Mouse (Mus musculus): ENCODE measurements around the gene Tcf7l1. TPM values are rescaled to one million over a fixed set of nuclear protein-coding genes. Genes with fewer than 3 reads are reported as not detected.

The Tcf7l1 gene
- polyA plus RNA-seq, 1 experiment from 2014 or later: 14.6 TPM

GRCm38 (mm10) chr6:72593011-72593803 is 195.8 kb downstream of the Tcf7l1 start:
- ATAC-seq (replicated peaks; ENCODE audit: low FRiP score): no peak
- no peaks in the 10 kb centered on the region for H3K36me3 ChIP-seq (ENCODE audit: control insufficient read depth, insufficient read depth, low read length)
- no peaks in the 10 kb centered on the region for H3K27me3 ChIP-seq (replicated peaks; ENCODE audit: control insufficient read depth, insufficient read depth, low read length)
- DNase-seq (ENCODE audit: low spot score): no peak
- H3K4me2 ChIP-seq: no peak overlapping the region
- peaks cover 4% of the 10 kb centered on the region; the same call in 1 of the 2 replicates for H3K4me1 ChIP-seq (replicated peaks; ENCODE audit: control insufficient read depth, insufficient read depth, low read length)
- no peaks in the 10 kb centered on the region for H3K9me3 ChIP-seq (ENCODE audit: control insufficient read depth, low read length)
- 73% methylated on average over 6 of the region's 6 CpGs for WGBS
- no peak overlapping the region for H3K27ac ChIP-seq (ENCODE audit: low read depth, low read length)
- H3K4me3 ChIP-seq (ENCODE audit: low read depth, low read length): no peak overlapping the region
- no peak overlapping the region for H3K9ac ChIP-seq (ENCODE audit: low read depth, low read length)

GRCm38 (mm10) chr6:72590111-72590510 is 198.9 kb downstream of the Tcf7l1 start:
- ATAC-seq (replicated peaks; ENCODE audit: low FRiP score): no peak
- Histone ChIP-seq H3K4me2 (no peak overlapping the region), H3K27ac (ENCODE audit: low read depth, low read length) (no peak overlapping the region), H3K36me3 (ENCODE audit: control insufficient read depth, insufficient read depth, low read length) (no peaks in the 10 kb centered on the region), H3K9ac (ENCODE audit: low read depth, low read length) (no peak overlapping the region), H3K27me3 (replicated peaks; ENCODE audit: control insufficient read depth, insufficient read depth, low read length) (no peaks in the 10 kb centered on the region), H3K4me1 (replicated peaks; ENCODE audit: control insufficient read depth, insufficient read depth, low read length) (no peaks in the 10 kb centered on the region), H3K9me3 (ENCODE audit: control insufficient read depth, low read length) (no peaks in the 10 kb centered on the region), H3K4me3 (ENCODE audit: low read depth, low read length) (no peak overlapping the region)
- no peak for DNase-seq (ENCODE audit: low spot score)

GRCm38 (mm10) chr6:72588307-72588706 is 200.7 kb downstream of the Tcf7l1 start:
- H3K27me3 ChIP-seq (replicated peaks; ENCODE audit: control insufficient read depth, insufficient read depth, low read length): no peaks in the 10 kb centered on the region
- H3K36me3 ChIP-seq (ENCODE audit: control insufficient read depth, insufficient read depth, low read length): 0 out of 2 replicates have a peak, but pooled peaks cover 2% of the 10 kb centered on the region
- DNase-seq (ENCODE audit: low spot score) (no peak), ATAC-seq (replicated peaks; ENCODE audit: low FRiP score) (no peak)
- no peak overlapping the region for H3K4me3 ChIP-seq (ENCODE audit: low read depth, low read length)
- no peak overlapping the region for H3K9ac ChIP-seq (ENCODE audit: low read depth, low read length)
- no peaks in the 10 kb centered on the region for H3K9me3 ChIP-seq (ENCODE audit: control insufficient read depth, low read length)
- H3K4me1 ChIP-seq (replicated peaks; ENCODE audit: control insufficient read depth, insufficient read depth, low read length): no peaks in the 10 kb centered on the region
- no peak overlapping the region for H3K4me2 ChIP-seq
- H3K27ac ChIP-seq (ENCODE audit: low read depth, low read length): no peak overlapping the region

GRCm38 (mm10) chr6:72586701-72587100 is 202.4 kb downstream of the Tcf7l1 start:
- Histone ChIP-seq H3K9ac (ENCODE audit: low read depth, low read length) (no peak overlapping the region), H3K9me3 (ENCODE audit: control insufficient read depth, low read length) (no peaks in the 10 kb centered on the region), H3K4me2 (no peak overlapping the region), H3K27me3 (replicated peaks; ENCODE audit: control insufficient read depth, insufficient read depth, low read length) (no peaks in the 10 kb centered on the region), H3K4me3 (ENCODE audit: low read depth, low read length) (no peak overlapping the region), H3K4me1 (replicated peaks; ENCODE audit: control insufficient read depth, insufficient read depth, low read length) (no peaks in the 10 kb centered on the region), H3K27ac (ENCODE audit: low read depth, low read length) (no peak overlapping the region), H3K36me3 (ENCODE audit: control insufficient read depth, insufficient read depth, low read length) (0 out of 2 replicates have a peak, but pooled peaks cover 2% of the 10 kb centered on the region)
- no peak for DNase-seq (ENCODE audit: low spot score)
- WGBS: 75% methylated on average over 3 of the region's 3 CpGs
- ATAC-seq (replicated peaks; ENCODE audit: low FRiP score): no peak

DNA sequence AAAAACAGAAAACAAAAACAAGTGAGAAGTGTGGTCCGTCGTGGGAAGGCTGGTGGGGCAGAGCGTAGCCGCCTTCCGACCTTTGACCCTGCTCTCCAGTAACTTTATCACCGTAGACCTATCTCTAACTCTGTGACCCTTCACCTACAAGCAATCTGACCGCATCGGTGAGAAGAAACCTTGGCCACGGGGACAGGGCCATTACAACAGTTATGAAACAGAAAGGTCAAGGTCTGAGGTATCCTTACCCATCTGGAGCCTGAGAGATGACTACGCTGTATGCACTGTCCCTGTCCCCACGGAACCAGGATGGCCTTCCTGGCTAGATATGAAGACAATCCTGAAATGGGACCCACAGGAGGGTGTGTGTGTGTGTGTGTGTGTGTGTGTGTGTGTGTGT is 204.9 kb downstream of the Tcf7l1 start:
- WGBS: 80% methylated on average over 11 of the region's 11 CpGs
- H3K9ac ChIP-seq (ENCODE audit: low read depth, low read length): no peak overlapping the region
- DNase-seq (ENCODE audit: low spot score) (no peak), ATAC-seq (replicated peaks; ENCODE audit: low FRiP score) (no peak)
- no peaks in the 10 kb centered on the region for H3K27me3 ChIP-seq (replicated peaks; ENCODE audit: control insufficient read depth, insufficient read depth, low read length)
- 0 out of 2 replicates have a peak, but pooled peaks cover 2% of the 10 kb centered on the region for H3K36me3 ChIP-seq (ENCODE audit: control insufficient read depth, insufficient read depth, low read length)
- no peaks in the 10 kb centered on the region for H3K4me1 ChIP-seq (replicated peaks; ENCODE audit: control insufficient read depth, insufficient read depth, low read length)
- H3K4me3 ChIP-seq (ENCODE audit: low read depth, low read length): no peak overlapping the region
- no peaks in the 10 kb centered on the region for H3K9me3 ChIP-seq (ENCODE audit: control insufficient read depth, low read length)
- no peak overlapping the region for H3K4me2 ChIP-seq
- H3K27ac ChIP-seq (ENCODE audit: low read depth, low read length): no peak overlapping the region

GRCm38 (mm10) chr6:72583211-72583839 is 205.7 kb downstream of the Tcf7l1 start:
- ATAC-seq (replicated peaks; ENCODE audit: low FRiP score): no peak
- H3K27me3 ChIP-seq (replicated peaks; ENCODE audit: control insufficient read depth, insufficient read depth, low read length): no peaks in the 10 kb centered on the region
- DNase-seq (ENCODE audit: low spot score): no peak
- no peak overlapping the region for H3K4me2 ChIP-seq
- no peaks in the 10 kb centered on the region for H3K4me1 ChIP-seq (replicated peaks; ENCODE audit: control insufficient read depth, insufficient read depth, low read length)
- H3K36me3 ChIP-seq (ENCODE audit: control insufficient read depth, insufficient read depth, low read length): 0 out of 2 replicates have a peak, but pooled peaks cover 2% of the 10 kb centered on the region
- no peak overlapping the region for H3K9ac ChIP-seq (ENCODE audit: low read depth, low read length)
- WGBS: 89% methylated on average over 4 of the region's 4 CpGs
- no peak overlapping the region for H3K27ac ChIP-seq (ENCODE audit: low read depth, low read length)
- no peak overlapping the region for H3K4me3 ChIP-seq (ENCODE audit: low read depth, low read length)
- H3K9me3 ChIP-seq (ENCODE audit: control insufficient read depth, low read length): no peaks in the 10 kb centered on the region

DNA sequence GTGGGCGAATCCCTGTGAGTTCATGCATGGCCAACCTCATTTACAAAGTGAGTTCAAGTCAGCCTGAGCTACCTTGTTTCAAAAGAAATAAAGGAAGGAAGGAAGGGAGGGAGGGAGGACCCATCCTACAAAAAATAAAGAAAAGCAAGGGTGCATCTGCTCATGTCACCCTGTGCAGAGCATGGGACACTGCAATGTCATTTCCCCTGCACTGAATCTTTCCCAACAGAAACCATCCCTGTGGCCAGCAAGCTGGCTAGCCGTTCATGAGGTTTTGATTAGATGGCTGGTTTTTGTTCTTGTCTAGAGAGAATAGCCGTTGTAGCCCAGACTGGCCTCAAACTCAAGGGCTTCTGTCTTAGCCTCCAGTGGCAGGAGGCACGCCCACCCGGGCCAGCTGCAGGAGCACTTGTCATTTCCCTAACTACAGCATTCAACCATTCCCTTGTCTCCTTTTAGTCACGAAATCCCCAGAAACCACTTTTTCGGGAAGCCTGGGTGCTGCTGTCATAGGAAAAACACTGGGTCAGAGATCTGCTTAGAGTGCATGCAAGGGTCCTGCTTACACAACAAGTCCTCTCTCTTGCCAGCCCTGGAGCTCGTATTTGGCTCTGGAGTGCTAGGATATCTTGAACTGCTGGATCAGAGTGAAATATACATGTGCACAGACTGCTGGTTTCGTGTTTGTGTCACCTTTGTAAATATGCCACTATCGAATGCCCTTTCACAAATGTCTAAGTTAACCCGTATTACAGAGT is 207.2 kb downstream of the Tcf7l1 start:
- no peaks in the 10 kb centered on the region for H3K27me3 ChIP-seq (replicated peaks; ENCODE audit: control insufficient read depth, insufficient read depth, low read length)
- no peak overlapping the region for H3K9ac ChIP-seq (ENCODE audit: low read depth, low read length)
- no peak overlapping the region for H3K4me2 ChIP-seq
- DNase-seq (ENCODE audit: low spot score) (no peak), ATAC-seq (replicated peaks; ENCODE audit: low FRiP score) (no peak)
- WGBS: 77% methylated on average over 11 of the region's 11 CpGs
- H3K4me1 ChIP-seq (replicated peaks; ENCODE audit: control insufficient read depth, insufficient read depth, low read length): no peaks in the 10 kb centered on the region
- no peak overlapping the region for H3K27ac ChIP-seq (ENCODE audit: low read depth, low read length)
- H3K9me3 ChIP-seq (ENCODE audit: control insufficient read depth, low read length): no peaks in the 10 kb centered on the region
- H3K36me3 ChIP-seq (ENCODE audit: control insufficient read depth, insufficient read depth, low read length): 0 out of 2 replicates have a peak, but pooled peaks cover 2% of the 10 kb centered on the region
- H3K4me3 ChIP-seq (ENCODE audit: low read depth, low read length): no peak overlapping the region

Data from liver, embryonic 11.5 days (tissue).